Mouse (Mus musculus) G1E (cell line): ENCODE measurements at regions not wholly inside any gene's neighbourhood (a gene's known extent, or its start where the extent isn't known, plus 50 kb on each side); places are given as distances from the start of the nearest gene placed in this dataset.

Experiments used
- CTCF ChIP-seq: IDR thresholded peaks from 2 replicates; pipeline ENCODE4 v1.5.1; 2012; ENCODE audit warnings: low read depth, low read length, inconsistent platforms, mixed read lengths
- GATA1 ChIP-seq: IDR thresholded peaks from 2 replicates; pipeline ENCODE4 v1.6.1; 2012; ENCODE audit warnings: borderline replicate concordance, low read length, inconsistent platforms, mixed read lengths
- GATA2 ChIP-seq: IDR thresholded peaks from 2 replicates; pipeline ENCODE4 v1.6.1; 2012; ENCODE audit warnings: low read depth, low read length, inconsistent platforms, borderline replicate concordance
- POLR2AphosphoS5 ChIP-seq: IDR thresholded peaks from 2 replicates; pipeline ENCODE4 v1.6.1; 2012; ENCODE audit warnings: low read depth, low read length, inconsistent platforms; ENCODE audit not compliant: insufficient replicate concordance
- TAL1 ChIP-seq: conservative IDR thresholded peaks from 2 replicates; pipeline ENCODE4 v1.6.1; 2012; ENCODE audit warnings: low read depth, low read length, inconsistent platforms, mixed read lengths

DNA sequence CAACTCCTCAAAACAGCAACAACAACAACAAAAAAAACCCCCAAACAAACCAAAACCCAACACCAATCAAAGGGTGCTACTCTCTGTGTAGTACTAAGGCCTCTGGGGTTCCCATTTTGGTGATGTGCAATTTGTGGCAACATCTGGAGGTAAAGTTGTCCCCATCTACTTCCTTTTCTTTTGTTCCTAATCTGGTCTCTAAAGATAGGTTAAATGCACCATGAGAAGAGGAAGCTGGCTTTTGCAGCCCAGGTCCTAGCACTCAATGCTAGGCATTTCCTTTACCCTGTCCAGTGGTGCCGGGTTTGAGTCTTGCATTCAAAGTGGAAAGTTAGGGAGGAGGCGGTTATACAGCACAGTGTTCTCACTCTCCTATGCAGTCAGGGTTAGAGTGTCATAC lies 57.4 kb downstream of the 4930426L09Rik start:
- TF ChIP-seq POLR2AphosphoS5 (no peak), CTCF (no peak), TAL1 (no peak; the same call in 1 of the 2 replicates), GATA1 (no peak), GATA2 (no peak)
